Mouse (Mus musculus) ovary, postnatal 14 days (tissue): ENCODE measurements around the gene Hspa4l.
"Not testable (repeated sequence)": the region's sequence is repeated elsewhere in the genome, so short reads cannot be mapped to it uniquely, and the experiment has no call there.

Source experiments
- DNase-seq: peaks from one replicate; pipeline ENCODE4 v3.0.0; 2022; ENCODE audit warnings: low spot score

The Hspa4l gene

GRCm38 (mm10) chr3:40813275-40813674 lies 69.0 kb downstream of the Hspa4l start:
- DNase-seq: no peak

- not testable (repeated sequence) for DNase-seq
Observed at GRCm38 (mm10) chr3:40845521-40845920, 101.2 kb downstream of the Hspa4l start.
